Mouse (Mus musculus) bone marrow macrophage, adult 2 months (primary cell): ENCODE results near the gene Setd6.

Experiments used
- CTCF ChIP-seq: IDR thresholded peaks from 2 replicates; pipeline ENCODE4 v1.5.1; 2012; ENCODE audit warnings: low read depth, mild to moderate bottlenecking, low read length, moderate library complexity
- POLR2A ChIP-seq: IDR thresholded peaks from 2 replicates; pipeline ENCODE4 v1.6.1; 2012; ENCODE audit warnings: mild to moderate bottlenecking, low read depth, low read length, borderline replicate concordance

- TF ChIP-seq CTCF (no peak), POLR2A (no peak)
These were observed 42.9 kb upstream of the Setd6 start for GRCm38 (mm10) chr8:95672811-95673210.
